Mouse (Mus musculus) CD4-positive, CD25-positive, alpha-beta regulatory T cell (primary cell): ENCODE measurements around the gene Olfr683. TPM values are rescaled to one million over a fixed set of nuclear protein-coding genes. Genes with fewer than 3 reads are reported as not detected.

Experiments used
- polyA plus RNA-seq: library from polyadenylated mRNA; unstranded; fragments of 100-300 nt; shearing (Covaris generic); gene quantifications from one replicate; pipeline ENCODE4 v1.2.1, GENCODE M21; 2017

Olfr683 gene
- not detected for polyA plus RNA-seq

GRCm38 (mm10) chr7:105146912-105147311, at the start of gene Olfr683:
Olfr683 (minus strand) TSS chr7:105147012.

GRCm38 (mm10) chr7:105185912-105186311, 39.1 kb upstream of the Olfr683 start, which contains the start of gene Olfr685:
Olfr685 (minus strand) TSS chr7:105186012.

GRCm38 (mm10) chr7:105163553-105163952, 16.7 kb upstream of the Olfr683 start, which contains the start of gene Olfr684:
Olfr684 (minus strand) TSS chr7:105163653.

GRCm38 (mm10) chr7:105116536-105116935, 30.3 kb downstream of the Olfr683 start, which contains the start of gene Olfr681:
Olfr681 (plus strand) TSS chr7:105116836.

GRCm38 (mm10) chr7:105092717-105093116, 54.1 kb downstream of the Olfr683 start, which contains the start of gene Olfr680-ps1:
Olfr680-ps1 (minus strand) TSS chr7:105092817.

Other genes with a start within 250 kb of the Olfr683 start
- gene Olfr667, start 225.5 kb downstream of the Olfr683 start, polyA plus RNA-seq: not detected
- gene Olfr668, start 219.0 kb downstream of the Olfr683 start, polyA plus RNA-seq: not detected
- not detected for gene Olfr669, start 212.8 kb downstream of the Olfr683 start, polyA plus RNA-seq
- not detected for gene Olfr670, start 184.4 kb downstream of the Olfr683 start, polyA plus RNA-seq
- gene Olfr671, start 167.9 kb downstream of the Olfr683 start, polyA plus RNA-seq: 0.13 TPM
- not detected for gene Olfr672, start 145.0 kb downstream of the Olfr683 start, polyA plus RNA-seq
- gene Olfr675, start 118.6 kb downstream of the Olfr683 start, polyA plus RNA-seq: 0.08 TPM
- gene Olfr676, start 114.3 kb downstream of the Olfr683 start, polyA plus RNA-seq: not detected
- not detected for gene Olfr677, start 95.6 kb downstream of the Olfr683 start, polyA plus RNA-seq
- not detected for gene Olfr678, start 82.5 kb downstream of the Olfr683 start, polyA plus RNA-seq
- not detected for gene Olfr679, start 65.8 kb downstream of the Olfr683 start, polyA plus RNA-seq
- not detected for gene Olfr680-ps1, start 54.2 kb downstream of the Olfr683 start, polyA plus RNA-seq
- gene Olfr681, start 30.2 kb downstream of the Olfr683 start, polyA plus RNA-seq: not detected
- gene Olfr684, start 16.6 kb upstream of the Olfr683 start, polyA plus RNA-seq: not detected
- not detected for gene Olfr685, start 39.0 kb upstream of the Olfr683 start, polyA plus RNA-seq
- gene Olfr686, start 60.5 kb upstream of the Olfr683 start, polyA plus RNA-seq: not detected
- not detected for gene Olfr688, start 141.1 kb upstream of the Olfr683 start, polyA plus RNA-seq
- 0.05 TPM for gene Olfr689, start 164.2 kb upstream of the Olfr683 start, polyA plus RNA-seq
- gene Olfr690, start 187.1 kb upstream of the Olfr683 start, polyA plus RNA-seq: not detected
- gene Olfr691, start 195.3 kb upstream of the Olfr683 start, polyA plus RNA-seq: not detected
- not detected for gene Olfr692, start 221.2 kb upstream of the Olfr683 start, polyA plus RNA-seq
- gene Gm5901, start 228.0 kb upstream of the Olfr683 start, polyA plus RNA-seq: not detected